Mouse (Mus musculus) liver, embryonic 14.5 days (tissue): Measurements from ENCODE around the gene Isoc2a. TPM values are rescaled to one million over a fixed set of nuclear protein-coding genes. Genes with fewer than 3 reads are reported as not detected.
"Not testable (repeated sequence)": the region's sequence is repeated elsewhere in the genome, so short reads cannot be mapped to it uniquely, and the experiment has no call there.

Experiments used
- ATAC-seq: fragments of 200-750 bp; cut with Nextera tagmentation; 2 replicates; pipeline ENCODE4 v1.8.0; 2017; ENCODE audit warnings: moderate number of reproducible peaks, mild to moderate bottlenecking, moderate library complexity; ENCODE audit not compliant: insufficient read depth
- DNase-seq, 3 experiments: peaks; one replicate each; pipeline ENCODE4 v3.0.0-alpha.2; 2012 to 2013; ENCODE audit warnings: low read depth in 3 of 3, low spot score in 3 of 3
- H3K27ac ChIP-seq: fragments of 300-500 bp; sonication (generic); 2 replicates; pipeline ENCODE4 v1.5.1; 2014; ENCODE audit warnings: moderate library complexity, mild to moderate bottlenecking, control low read depth, inconsistent platforms
- H3K27me3 ChIP-seq: fragments of 300-500 bp; sonication (generic); 2 replicates; pipeline ENCODE4 v1.6.1; 2014; ENCODE audit warnings: mild to moderate bottlenecking, low read length, moderate library complexity; ENCODE audit not compliant: control insufficient read depth, insufficient read depth
- H3K36me3 ChIP-seq: fragments of 300-500 bp; sonication (generic); replicated peaks from 2 replicates; pipeline ENCODE4 v1.6.1; 2014; ENCODE audit warnings: low read depth; ENCODE audit not compliant: control insufficient read depth, insufficient read depth
- H3K4me1 ChIP-seq, 2 experiments: fragments of 200-500 bp in 1 of 2; fragments of 300-500 bp in 1 of 2; sonication (generic) in 1 of 2; replicated peaks; 2 replicates each; pipeline ENCODE4 v1.6.1; 2012 to 2014; ENCODE audit warnings: antibody characterized with exemption in 1 of 2, inconsistent platforms in 1 of 2, low read length in 1 of 2; ENCODE audit not compliant: control insufficient read depth in 2 of 2, insufficient read depth in 2 of 2
- H3K4me2 ChIP-seq: fragments of 300-500 bp; sonication (generic); 2 replicates; pipeline ENCODE4 v1.6.1; 2014; ENCODE audit warnings: low read depth, mild to moderate bottlenecking, control low read depth, moderate library complexity
- H3K4me3 ChIP-seq, 2 experiments: fragments of 200-500 bp in 1 of 2; fragments of 300-500 bp in 1 of 2; sonication (generic) in 1 of 2; 2 replicates each; pipeline ENCODE4 v1.5.1; 2012 to 2014; ENCODE audit warnings: low read depth in 2 of 2, low read length in 2 of 2, mild to moderate bottlenecking in 2 of 2, control low read depth in 1 of 2, inconsistent platforms in 1 of 2, moderate library complexity in 1 of 2; ENCODE audit not compliant: insufficient read depth in 1 of 2
- H3K9ac ChIP-seq: fragments of 300-500 bp; sonication (generic); replicated peaks from 2 replicates; pipeline ENCODE4 v1.6.1; 2014; ENCODE audit warnings: mild to moderate bottlenecking, control low read depth, moderate library complexity
- H3K9me3 ChIP-seq: fragments of 300-500 bp; sonication (generic); 2 replicates; pipeline ENCODE4 v1.6.1; 2016; ENCODE audit warnings: low read length, mixed read lengths; ENCODE audit not compliant: control insufficient read depth
- CTCF ChIP-seq: IDR thresholded peaks from 2 replicates; pipeline ENCODE4 v1.5.1; 2016; ENCODE audit warnings: antibody characterized with exemption, low read depth, control low read depth
- EP300 ChIP-seq: IDR thresholded peaks from 2 replicates; pipeline ENCODE4 v1.6.1; 2016; ENCODE audit warnings: antibody characterized with exemption, low read depth
- WGBS: fragments of 180-500 bp; shearing (Covaris S2); extraction: QIAGEN DNeasy Blood & Tissue Kit; methylation state at CpG from one replicate; pipeline ENCODE4 v1.1.7; 2014; ENCODE audit not compliant: insufficient replicate concordance; 5-methylcytosine and 5-hydroxymethylcytosine counted together
- polyA plus RNA-seq, 2 experiments: library from polyadenylated mRNA; depleted of rRNA in 1 of 2; stranded (reverse) in 1 of 2; unstranded in 1 of 2; fragments of >200 nt; fragmentation: Nextera tagmentation in 1 of 2; extraction: Ambion mirVana in 1 of 2; gene quantifications; 2 replicates each; pipeline versions ENCODE4 v1.2.1 to v1.2.3; 2012 to 2014

The Isoc2a gene
- polyA plus RNA-seq, 2 experiments = 0.56 to 6.7 TPM

- no peaks in the 10 kb centered on the region for H3K4me1 ChIP-seq
- no peak overlapping the region for H3K4me2 ChIP-seq
- no peak overlapping the region for H3K9ac ChIP-seq
- H3K4me3 ChIP-seq = no peak overlapping the region
- ATAC-seq (no peak), DNase-seq (no peak)
- TF ChIP-seq EP300 = no peak
- no peak overlapping the region for H3K27ac ChIP-seq
- no peaks in the 10 kb centered on the region for H3K9me3 ChIP-seq
- no peaks in the 10 kb centered on the region for H3K27me3 ChIP-seq
- H3K36me3 ChIP-seq = no peaks in the 10 kb centered on the region
- WGBS = 48% methylated on average over 7 of the region's 7 CpGs
These were observed 19.6 kb upstream of the Isoc2a start for GRCm38 (mm10) chr7:4857321-4857720.

GRCm38 (mm10) chr7:4859418-4859978, 17.5 kb upstream of the Isoc2a start:
- Histone ChIP-seq H3K4me3 (no peak overlapping the region), H3K27ac (no peak overlapping the region), H3K27me3 (no peaks in the 10 kb centered on the region), H3K4me1 (no peaks in the 10 kb centered on the region), H3K9ac (no peak overlapping the region), H3K4me2 (no peak overlapping the region), H3K36me3 (no peaks in the 10 kb centered on the region), H3K9me3 (no peaks in the 10 kb centered on the region)
- WGBS = 64% methylated on average over 12 of the region's 12 CpGs
- DNase-seq = no peak
- ATAC-seq = no peak
- TF ChIP-seq EP300 = no peak
- TF ChIP-seq CTCF = no peak

GRCm38 (mm10) chr7:4860926-4861325, 16.0 kb upstream of the Isoc2a start:
- H3K36me3 ChIP-seq, H3K27me3 ChIP-seq, H3K4me3 ChIP-seq, DNase-seq, H3K4me2 ChIP-seq, H3K27ac ChIP-seq, H3K9ac ChIP-seq, H3K9me3 ChIP-seq, ATAC-seq, H3K4me1 ChIP-seq: not testable (repeated sequence)
- 43% methylated on average over 3 of the region's 3 CpGs for WGBS

- no peak overlapping the region for H3K4me3 ChIP-seq
- H3K4me1 ChIP-seq = peaks cover 4 to 11% of the 10 kb centered on the region in 2 experiments; a peak in 3 of 4 replicates
- H3K27me3 ChIP-seq = no peaks in the 10 kb centered on the region
- H3K9ac ChIP-seq = no peak overlapping the region
- 39% methylated on average over 1 of the region's 1 CpGs for WGBS
- H3K4me2 ChIP-seq = no peak overlapping the region
- DNase-seq (no peak), ATAC-seq (no peak)
- no peaks in the 10 kb centered on the region for H3K9me3 ChIP-seq
- TF ChIP-seq EP300 (no peak), CTCF (no peak)
- H3K27ac ChIP-seq = no peak overlapping the region
- H3K36me3 ChIP-seq = no peaks in the 10 kb centered on the region
These were observed 13.9 kb upstream of the Isoc2a start for GRCm38 (mm10) chr7:4863041-4863440.

GRCm38 (mm10) chr7:4863541-4864080, 13.3 kb upstream of the Isoc2a start:
- no peak for DNase-seq
- Histone ChIP-seq H3K4me3 (no peak overlapping the region), H3K4me1 (peaks cover 4 to 11% of the 10 kb centered on the region in 2 experiments; a peak in 3 of 4 replicates), H3K27me3 (no peaks in the 10 kb centered on the region), H3K27ac (no peak overlapping the region), H3K4me2 (no peak overlapping the region), H3K9me3 (no peaks in the 10 kb centered on the region), H3K36me3 (no peaks in the 10 kb centered on the region), H3K9ac (no peak overlapping the region)
- TF ChIP-seq CTCF (no peak), EP300 (no peak)
- 52% methylated on average over 7 of the region's 7 CpGs for WGBS
- ATAC-seq = no peak
